Mouse (Mus musculus) hindbrain, postnatal 0 days (tissue): ENCODE data around the gene Slc12a9. TPM values are rescaled to one million over a fixed set of nuclear protein-coding genes. Genes with fewer than 3 reads are reported as not detected.
A peak's percentile ranks its signal among the peaks of the same experiment; 100 is the strongest.

Source experiments
- ATAC-seq: fragments of 200-750 bp; cut with Nextera tagmentation; 2 replicates; pipeline ENCODE4 v1.8.0; 2017; ENCODE audit warnings: mild to moderate bottlenecking, moderate TSS enrichment, moderate library complexity
- DNase-seq: peaks from one replicate; pipeline ENCODE4 v3.0.0-alpha.2; 2015; ENCODE audit warnings: low spot score
- H3K27ac ChIP-seq: fragments of 300-500 bp; sonication (generic); 2 replicates; pipeline ENCODE4 v1.5.1; 2014; ENCODE audit warnings: mild to moderate bottlenecking
- H3K27me3 ChIP-seq: fragments of 300-500 bp; sonication (generic); 2 replicates; pipeline ENCODE4 v1.6.1; 2014; ENCODE audit warnings: low read length, mixed read lengths; ENCODE audit not compliant: insufficient read depth
- H3K36me3 ChIP-seq: fragments of 300-500 bp; sonication (generic); 2 replicates; pipeline ENCODE4 v1.6.1; 2014; ENCODE audit warnings: low read length, mixed read lengths; ENCODE audit not compliant: insufficient read depth
- H3K4me1 ChIP-seq: fragments of 300-500 bp; sonication (generic); 2 replicates; pipeline ENCODE4 v1.6.1; 2014; ENCODE audit warnings: antibody characterized with exemption, low read length, mixed read lengths; ENCODE audit not compliant: insufficient read depth
- H3K4me2 ChIP-seq: fragments of 300-500 bp; sonication (generic); 2 replicates; pipeline ENCODE4 v1.6.1; 2014; ENCODE audit warnings: low read depth, mild to moderate bottlenecking, low read length, moderate library complexity, mixed read lengths
- H3K4me3 ChIP-seq: fragments of 300-500 bp; sonication (generic); 2 replicates; pipeline ENCODE4 v1.5.1; 2014; ENCODE audit warnings: low read length
- H3K9ac ChIP-seq: fragments of 300-500 bp; sonication (generic); replicated peaks from 2 replicates; pipeline ENCODE4 v1.6.1; 2014; ENCODE audit warnings: mild to moderate bottlenecking, low read length, moderate library complexity, mixed read lengths
- H3K9me3 ChIP-seq: fragments of 300-500 bp; sonication (generic); 2 replicates; pipeline ENCODE4 v1.6.1; 2016; ENCODE audit warnings: low read length, mixed read lengths
- CTCF ChIP-seq: IDR thresholded peaks from 2 replicates; pipeline ENCODE4 v1.5.1; 2016; ENCODE audit warnings: antibody characterized with exemption, control low read depth, low read depth
- WGBS: fragments of 180-500 bp; shearing (Covaris S2); extraction: QIAGEN DNeasy Blood & Tissue Kit; methylation state at CpG from one replicate; pipeline ENCODE4 v1.1.7; 2014; 5-methylcytosine and 5-hydroxymethylcytosine counted together
- polyA plus RNA-seq: library from polyadenylated mRNA; unstranded; fragments of >200 nt; fragmentation: Nextera tagmentation; extraction: Ambion mirVana; gene quantifications from 2 replicates; pipeline ENCODE4 v1.2.1, GENCODE M21; 2015
- total RNA-seq: library from RNA; depleted of rRNA; stranded (reverse); fragments of >200 nt; gene quantifications from 2 replicates; pipeline ENCODE4 v1.2.3, GENCODE M21; 2014

Slc12a9 gene
- total and polyA plus RNA-seq, 2 experiments from 2014 or later = 27.3 to 41.3 TPM

DNA sequence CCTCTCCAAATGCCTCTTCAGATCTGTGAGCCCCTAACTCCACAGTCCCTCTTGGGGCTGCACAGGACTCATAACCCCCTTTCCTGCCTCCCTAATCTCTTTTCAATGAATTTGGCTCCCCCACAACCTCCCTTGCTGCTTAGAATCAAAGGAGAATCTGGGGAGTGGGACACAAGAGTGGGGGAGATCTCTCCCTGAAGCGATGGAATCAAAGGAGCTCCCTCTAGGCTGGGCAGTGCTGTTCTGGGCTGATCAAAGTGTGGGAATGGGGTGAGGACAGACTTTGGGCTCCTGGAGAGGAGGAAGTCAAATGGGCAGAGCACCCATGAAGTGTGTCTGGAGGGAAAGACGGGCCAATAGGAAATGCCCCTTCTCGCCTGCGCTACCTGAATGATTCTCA lies 18.0 kb upstream of the Slc12a9 start:
- ATAC-seq = no peak
- Histone ChIP-seq H3K36me3 (no peaks in the 10 kb centered on the region), H3K27me3 (0 out of 2 replicates have a peak, but pooled peaks cover 6% of the 10 kb centered on the region), H3K4me3 (peak overlapping the region; percentile 57), H3K27ac (0 out of 2 replicates have a peak overlapping the region, but pooled peaks have one; percentile 62), H3K4me1 (0 out of 2 replicates have a peak, but pooled peaks cover 15% of the 10 kb centered on the region), H3K4me2 (peak overlapping the region; percentile 86), H3K9ac (peak overlapping the region; percentile 55; the same call in 1 of the 2 replicates), H3K9me3 (no peaks in the 10 kb centered on the region)
- no peak for TF ChIP-seq CTCF
- no peak for DNase-seq
- 17% methylated on average over 4 of the region's 4 CpGs for WGBS

DNA sequence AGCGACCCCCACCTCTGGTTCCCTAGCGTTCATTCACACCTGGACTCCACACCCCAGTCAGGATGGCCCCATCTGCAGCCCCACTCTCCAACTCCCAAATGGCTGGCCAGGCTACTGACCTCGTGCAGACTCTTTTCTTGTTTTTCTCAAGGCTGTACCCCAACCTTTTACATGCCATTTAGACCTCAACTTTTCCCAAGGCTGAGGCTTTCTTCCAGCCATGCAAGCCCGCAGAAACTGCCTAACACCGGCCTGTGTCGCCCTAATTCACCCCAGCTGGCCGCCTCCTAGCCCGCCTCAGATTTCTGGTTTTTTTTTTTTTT lies 17.6 kb upstream of the Slc12a9 start:
- DNase-seq (no peak), ATAC-seq (no peak)
- Histone ChIP-seq H3K27ac (peak overlapping the region; percentile 62), H3K4me2 (peak overlapping the region; percentile 86), H3K4me3 (peak overlapping the region; percentile 57), H3K4me1 (0 out of 2 replicates have a peak, but pooled peaks cover 15% of the 10 kb centered on the region), H3K27me3 (0 out of 2 replicates have a peak, but pooled peaks cover 6% of the 10 kb centered on the region), H3K9ac (peak overlapping the region; percentile 55), H3K9me3 (no peaks in the 10 kb centered on the region), H3K36me3 (no peaks in the 10 kb centered on the region)
- TF ChIP-seq CTCF = no peak
- 5% methylated on average over 8 of the region's 8 CpGs for WGBS

DNA sequence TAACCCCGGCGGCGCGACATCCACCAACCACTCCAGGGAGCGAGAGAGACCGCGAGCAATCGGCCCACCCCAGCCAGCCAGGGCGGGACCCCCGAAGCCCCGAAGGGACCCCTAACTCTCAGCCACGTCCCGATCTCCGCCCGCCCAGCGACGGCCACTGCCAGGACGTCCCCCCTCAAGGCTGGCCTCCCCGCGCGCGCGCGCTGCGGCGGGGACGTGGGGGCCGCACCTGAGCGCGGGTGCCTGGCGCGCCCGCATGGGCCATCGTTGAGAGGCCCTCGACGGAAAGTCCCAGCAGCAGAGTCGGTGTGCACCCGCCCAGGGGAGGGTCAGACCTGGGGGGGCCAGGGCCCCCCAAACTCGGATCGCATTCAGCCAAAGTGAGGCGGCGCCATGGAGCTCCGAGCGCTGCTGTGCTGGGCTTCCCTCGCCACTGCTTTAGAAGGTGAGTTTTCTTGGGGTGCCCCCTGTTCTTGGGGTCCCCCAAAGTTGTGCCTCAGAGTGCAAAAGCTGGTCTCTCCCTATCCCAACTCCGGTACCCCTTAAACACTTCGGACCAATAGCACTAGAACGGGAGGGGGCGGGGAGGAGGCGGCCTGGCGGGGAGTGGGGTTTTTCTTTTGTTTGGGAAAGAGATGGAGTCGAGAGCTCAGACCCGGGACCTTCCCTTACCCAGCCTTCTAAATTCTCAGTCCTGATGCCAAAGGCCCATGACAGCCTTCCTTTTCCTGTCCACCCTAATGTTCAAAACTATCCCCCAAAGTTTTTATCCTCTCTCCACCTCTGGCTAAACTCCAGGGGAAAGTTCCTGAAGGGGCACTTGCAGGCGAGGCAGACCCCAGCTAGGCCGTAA lies 17.0 kb upstream of the Slc12a9 start:
- Histone ChIP-seq H3K27ac (peak overlapping the region; percentile 62), H3K9me3 (no peaks in the 10 kb centered on the region), H3K4me3 (peak overlapping the region; percentile 57), H3K4me1 (0 out of 2 replicates have a peak, but pooled peaks cover 15% of the 10 kb centered on the region), H3K9ac (peak overlapping the region; percentile 55), H3K27me3 (0 out of 2 replicates have a peak, but pooled peaks cover 6% of the 10 kb centered on the region), H3K36me3 (no peaks in the 10 kb centered on the region), H3K4me2 (peak overlapping the region; percentile 86)
- TF ChIP-seq CTCF = no peak
- ATAC-seq (peak; percentile 74), DNase-seq (peak; percentile 44)
- WGBS = 2% methylated on average over 55 of the region's 55 CpGs

DNA sequence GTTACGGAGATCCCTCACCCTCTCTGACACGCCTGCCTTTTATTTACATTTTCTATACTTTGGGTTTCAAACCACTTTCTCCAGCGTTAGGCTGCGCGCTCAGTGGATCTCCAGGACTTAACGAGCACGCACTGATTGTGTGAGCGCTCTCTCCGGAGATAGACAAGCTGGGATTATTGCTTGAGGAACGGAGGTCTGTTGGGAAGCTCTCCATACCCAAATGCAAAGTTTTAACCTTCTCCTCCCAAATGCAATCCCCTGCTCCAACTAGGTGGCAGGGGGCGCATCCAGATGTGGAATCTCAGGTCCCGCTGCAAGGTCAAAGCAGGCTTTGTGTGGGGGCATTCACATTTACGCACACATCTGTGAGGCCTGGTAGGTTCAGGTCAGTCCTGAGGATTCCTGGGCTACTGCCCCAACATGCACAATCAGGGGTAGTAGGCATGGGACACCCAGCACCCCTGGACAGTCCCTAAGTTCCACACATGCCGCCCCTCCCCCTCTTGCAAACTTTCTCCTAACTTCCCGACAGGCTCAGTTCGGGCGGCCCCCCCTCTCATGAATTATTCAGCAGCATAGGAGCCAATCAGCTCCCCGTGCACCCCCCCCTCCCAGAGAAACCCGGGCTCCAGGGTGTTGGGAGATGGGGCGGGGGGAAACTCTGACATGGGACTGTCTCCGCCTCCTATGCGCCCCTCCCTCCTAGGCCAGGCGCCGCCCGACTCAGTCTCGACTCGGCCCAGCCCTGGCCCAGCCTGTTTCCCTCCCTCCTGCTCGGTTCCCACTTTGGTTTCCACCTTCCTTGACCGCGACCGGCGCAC lies 16.2 kb upstream of the Slc12a9 start, which contains the start of gene Ephb4:
TSS of gene Ephb4 (plus strand) at position 726 of the 821 bp plus-strand sequence.
- ATAC-seq = peak; percentile 94

DNA sequence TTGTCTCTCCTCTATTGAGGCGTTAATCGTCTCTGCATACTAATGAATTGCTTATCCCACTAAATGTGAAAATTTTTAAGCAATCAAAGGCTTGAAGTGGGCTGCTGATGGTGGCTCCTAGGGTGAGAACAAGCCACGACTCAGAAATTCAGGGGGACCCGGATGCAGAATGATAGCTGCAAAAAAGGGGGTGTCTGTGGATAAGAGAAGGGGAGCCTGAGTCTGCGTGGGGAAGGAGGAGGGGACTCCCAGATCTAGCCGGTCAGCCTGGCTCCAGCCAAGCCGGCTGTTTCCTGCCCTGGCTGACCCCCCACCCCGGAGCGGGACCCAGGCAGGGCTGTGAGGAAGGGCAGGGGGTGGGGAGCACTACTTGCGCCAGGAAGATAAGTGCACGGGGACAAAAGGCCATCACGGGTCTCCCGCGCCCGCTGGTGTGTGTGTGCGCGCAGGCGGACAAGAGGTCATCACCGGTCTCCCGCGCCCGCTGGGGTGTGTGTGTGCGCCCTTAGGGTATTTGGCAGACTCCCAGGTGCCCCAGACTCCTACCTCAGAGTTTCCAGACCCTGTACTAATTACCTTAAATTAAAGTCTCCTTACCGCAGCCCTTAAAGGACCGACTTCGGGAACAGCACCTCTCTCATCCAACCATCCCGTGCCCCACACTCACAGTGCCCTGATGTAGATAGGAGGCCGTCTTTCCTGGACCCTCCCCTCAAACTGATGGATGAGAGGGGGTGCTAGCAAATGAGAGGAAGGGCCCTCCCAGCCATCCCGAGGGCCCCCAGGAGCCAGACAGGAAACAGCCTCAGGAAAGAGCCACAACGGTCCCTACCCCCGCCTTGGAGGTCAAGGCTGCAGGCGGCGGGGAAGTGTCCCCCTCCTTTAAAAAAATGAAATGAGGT lies 15.3 kb upstream of the Slc12a9 start:
- 1% methylated on average over 33 of the region's 33 CpGs for WGBS
- Histone ChIP-seq H3K27me3 (0 out of 2 replicates have a peak, but pooled peaks cover 6% of the 10 kb centered on the region), H3K4me3 (peak overlapping the region; percentile 57), H3K27ac (peak overlapping the region; percentile 37; the same call in 1 of the 2 replicates), H3K36me3 (no peaks in the 10 kb centered on the region), H3K9me3 (0 out of 2 replicates have a peak, but pooled peaks cover 1% of the 10 kb centered on the region), H3K4me2 (peak overlapping the region; percentile 86), H3K9ac (peak overlapping the region; percentile 52), H3K4me1 (0 out of 2 replicates have a peak, but pooled peaks cover 15% of the 10 kb centered on the region)
- no peak for DNase-seq
- no peak for ATAC-seq
- no peak for TF ChIP-seq CTCF

More for the DNA sequence above, 16.2 kb upstream of the Slc12a9 start, which contains the start of gene Ephb4:
- peak within 1 kb of the TSS; percentile 62 for H3K27ac ChIP-seq
- DNase-seq = peak; percentile 85
- peak within 1 kb of the TSS; percentile 55 for H3K9ac ChIP-seq
- peak within 1 kb of the TSS; percentile 57 for H3K4me3 ChIP-seq
- H3K4me1 ChIP-seq = 0 out of 2 replicates have a peak, but pooled peaks cover 15% of the 10 kb centered on the region
- no peaks in the 10 kb centered on the region for H3K9me3 ChIP-seq
- TF ChIP-seq CTCF = peak; percentile 56
- no peaks in the 10 kb centered on the region for H3K36me3 ChIP-seq
- H3K27me3 ChIP-seq = 0 out of 2 replicates have a peak, but pooled peaks cover 6% of the 10 kb centered on the region
- peak within 1 kb of the TSS; percentile 86 for H3K4me2 ChIP-seq
- under 1% methylated on average over 31 of the region's 32 CpGs for WGBS
